Mouse (Mus musculus): Measurements from ENCODE around the gene Mrpl21.

Gene Mrpl21

DNA sequence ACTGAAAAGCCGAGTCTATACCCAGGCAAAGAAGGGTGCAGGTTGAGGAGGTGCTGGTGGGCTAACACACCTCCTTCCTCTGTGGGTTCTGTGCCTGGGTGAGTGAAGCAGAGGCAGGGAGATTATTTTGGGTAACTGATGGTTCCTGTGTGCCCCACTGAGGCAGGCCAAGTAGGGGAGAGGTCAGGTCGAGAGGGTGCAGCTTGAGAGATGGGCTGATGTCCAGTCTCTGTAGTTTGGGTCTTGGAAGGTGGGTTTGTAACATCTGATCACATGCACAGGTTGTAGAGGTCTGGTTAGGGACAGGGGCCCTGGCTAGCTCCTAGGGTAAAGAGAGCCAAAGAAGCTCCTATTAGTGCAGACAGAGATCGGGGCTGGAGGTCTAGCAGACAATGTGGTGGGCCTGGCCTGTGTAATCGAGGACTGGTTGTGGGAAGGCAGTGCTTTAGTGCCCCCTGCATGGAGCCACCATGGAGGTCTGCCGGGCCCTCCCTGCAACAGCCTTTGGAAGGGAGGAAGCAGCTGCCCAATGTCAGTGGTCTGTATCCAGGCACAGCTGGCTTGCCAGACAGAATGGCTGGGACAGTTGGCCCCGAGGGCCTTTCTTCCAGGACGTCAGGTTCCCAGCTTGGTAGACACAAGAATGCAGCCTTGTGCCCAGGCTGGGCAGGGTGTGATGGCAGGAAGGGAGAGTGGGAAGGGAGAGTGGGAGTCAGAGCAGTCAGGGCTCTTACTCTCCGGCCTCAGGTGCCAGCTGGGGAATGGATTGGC is 54.0 kb downstream of the Mrpl21 start:
- no peak for DNase-seq (ENCODE audit: low spot score in 2 of 2)

DNA sequence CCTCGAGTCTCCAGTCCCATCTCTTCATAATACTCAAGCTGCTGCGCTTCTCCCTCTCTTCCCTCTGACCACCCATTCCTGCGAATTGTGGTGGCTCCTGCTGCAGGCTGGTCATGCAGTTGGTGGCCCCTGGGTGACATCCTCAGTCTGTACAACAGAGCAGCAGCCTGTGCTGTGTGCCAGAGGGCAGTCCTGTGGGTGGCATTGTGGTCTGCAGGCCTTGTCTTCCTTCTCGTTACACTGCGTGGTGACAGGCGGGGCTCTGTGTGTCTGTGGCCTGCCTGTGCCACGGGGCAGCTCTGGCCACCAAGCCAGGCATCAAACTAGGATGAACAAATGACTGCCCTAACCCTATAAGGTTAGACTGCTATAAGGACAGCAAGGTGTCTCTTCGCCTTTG is 56.5 kb downstream of the Mrpl21 start:
- DNase-seq (ENCODE audit: low spot score in 2 of 2), result no peak

DNA sequence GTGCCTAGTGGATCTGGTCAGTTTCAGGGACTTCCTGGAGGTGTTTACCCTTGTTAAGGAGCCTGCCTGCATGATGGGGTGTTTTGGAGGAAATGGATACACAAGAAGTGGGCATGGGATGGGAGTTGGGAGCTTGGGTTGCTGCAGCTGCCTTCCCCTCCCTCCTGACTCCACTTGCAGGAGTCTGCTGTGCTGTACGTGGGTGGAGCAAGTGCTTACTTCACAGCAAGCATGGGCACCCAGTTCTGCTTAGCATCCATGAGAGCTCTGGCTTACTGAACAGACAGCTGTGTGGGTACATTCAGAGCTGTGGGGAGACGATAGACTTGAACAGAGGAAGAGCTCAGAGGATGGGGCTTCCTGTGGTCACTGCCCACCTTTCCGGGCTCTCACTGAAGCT is 58.3 kb downstream of the Mrpl21 start:
- no peak for DNase-seq (ENCODE audit: low spot score in 2 of 2)
